Mouse (Mus musculus) gastrocnemius, adult 8-10 months (tissue): ENCODE measurements around the gene H6pd. TPM values are rescaled to one million over a fixed set of nuclear protein-coding genes. Genes with fewer than 3 reads are reported as not detected.

Experiments used
- DNase-seq, 2 experiments: peaks; one replicate each; pipeline ENCODE4 v3.0.0; 2022; ENCODE audit warnings: low spot score in 2 of 2
- total RNA-seq, 4 experiments: library from RNA; stranded (reverse); gene quantifications; 2 replicates each; pipeline ENCODE4 v1.2.4; 2022

The H6pd gene
- total RNA-seq, 4 experiments from 2014 or later, result 47.5 to 82.4 (median 65.4) TPM

DNA sequence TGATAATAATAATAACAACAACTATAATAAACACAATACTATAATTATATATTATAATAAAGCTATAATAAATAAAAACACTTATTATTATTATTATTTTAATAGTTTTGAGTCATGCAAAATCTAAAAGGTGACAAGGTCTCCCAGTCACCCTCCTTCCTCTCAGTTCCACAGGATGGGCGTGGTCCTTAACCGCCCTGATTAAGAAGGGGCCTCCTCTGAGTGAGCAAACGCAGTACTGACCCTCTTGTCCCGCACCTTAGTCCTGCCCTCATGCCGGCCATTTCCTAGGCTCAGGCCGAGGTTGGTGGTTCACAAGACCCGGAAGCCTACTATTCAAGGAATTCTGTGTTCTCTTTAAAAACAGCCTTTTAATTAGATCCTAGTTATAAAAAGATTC is 14.7 kb upstream of the H6pd start:
- DNase-seq, result no peak

DNA sequence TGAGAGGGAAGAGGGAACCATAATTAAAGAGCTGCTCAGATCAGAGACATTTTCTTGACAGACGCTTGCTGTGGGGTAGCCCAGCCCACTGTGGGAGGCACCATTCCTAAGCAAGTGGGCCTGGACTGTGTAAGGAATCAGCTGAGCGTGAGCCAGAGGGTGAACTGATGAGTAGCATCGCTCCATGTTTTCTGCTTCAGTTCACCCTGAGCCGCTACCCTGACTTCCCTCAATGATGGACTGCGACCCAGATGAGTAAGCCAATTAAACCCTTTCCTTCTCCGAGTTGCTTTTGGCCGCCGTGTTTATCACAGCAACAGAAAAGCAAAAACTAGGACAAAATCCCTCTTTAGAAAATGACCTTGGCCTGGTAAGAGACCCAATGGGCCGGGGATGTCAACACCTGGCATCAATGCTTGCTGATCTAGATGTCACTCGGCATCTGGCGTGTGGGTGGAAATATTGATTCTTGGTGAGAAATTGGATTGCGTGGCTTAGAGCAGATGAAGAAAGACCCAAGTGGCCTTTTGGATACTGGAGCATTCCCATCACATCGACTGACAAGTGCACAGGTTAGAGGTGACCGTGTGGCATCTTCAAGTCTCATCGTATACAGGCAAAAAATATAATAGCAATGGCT is 11.0 kb upstream of the H6pd start:
- DNase-seq, result no peak

DNA sequence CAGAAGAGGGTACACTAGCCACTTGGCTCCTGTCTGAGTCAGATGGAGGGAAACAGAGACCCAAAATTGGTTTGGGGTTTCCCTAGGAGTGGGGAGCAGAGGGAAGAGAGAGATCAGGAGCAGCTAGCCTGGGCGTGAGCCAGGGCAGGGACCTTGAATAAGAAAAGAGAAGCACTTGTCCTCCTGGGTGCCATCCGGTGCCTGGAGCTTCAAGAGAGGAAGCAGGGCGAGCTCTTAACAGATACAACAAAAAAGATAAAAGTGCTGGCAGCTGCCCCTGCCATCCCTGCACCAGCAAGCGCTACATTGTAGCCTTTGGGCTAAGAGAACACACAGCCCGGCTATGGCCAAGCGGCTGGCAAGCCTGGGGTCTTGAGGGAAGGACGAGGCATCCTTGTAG is 6.6 kb upstream of the H6pd start:
- DNase-seq, result no peak

DNA sequence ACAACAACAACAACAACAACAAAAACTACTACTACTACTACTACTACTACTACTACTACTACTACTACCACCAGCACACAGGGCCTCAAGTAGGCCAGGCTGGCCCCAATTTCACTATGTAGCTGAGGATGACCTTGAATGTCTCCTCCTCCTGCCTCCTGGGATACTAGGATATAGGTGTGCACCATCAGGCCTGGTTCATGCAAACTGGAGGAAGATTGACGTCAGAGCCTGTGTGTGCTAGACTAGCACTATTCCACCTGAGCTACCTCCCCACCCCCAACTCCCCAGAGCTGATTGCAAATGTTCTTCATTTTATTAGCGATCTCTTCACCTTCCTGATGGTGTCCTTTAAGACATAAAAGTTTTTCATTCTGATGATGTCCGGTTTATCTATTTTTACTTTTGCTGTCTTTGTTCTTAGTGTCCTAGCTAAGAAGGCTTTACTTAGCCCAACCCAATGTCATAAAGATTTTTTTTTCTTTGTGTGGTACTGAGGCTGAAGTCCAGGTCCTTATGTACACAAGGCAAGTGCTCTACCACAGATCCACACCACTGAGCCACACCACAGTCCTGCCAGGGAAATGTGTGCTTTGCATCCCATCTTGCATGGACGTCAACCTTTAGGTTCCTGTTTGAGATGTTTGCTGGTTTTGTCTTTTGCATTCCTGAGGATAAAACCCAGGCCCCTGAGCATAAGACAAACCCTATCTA is 5.7 kb upstream of the H6pd start:
- no peak for DNase-seq

DNA sequence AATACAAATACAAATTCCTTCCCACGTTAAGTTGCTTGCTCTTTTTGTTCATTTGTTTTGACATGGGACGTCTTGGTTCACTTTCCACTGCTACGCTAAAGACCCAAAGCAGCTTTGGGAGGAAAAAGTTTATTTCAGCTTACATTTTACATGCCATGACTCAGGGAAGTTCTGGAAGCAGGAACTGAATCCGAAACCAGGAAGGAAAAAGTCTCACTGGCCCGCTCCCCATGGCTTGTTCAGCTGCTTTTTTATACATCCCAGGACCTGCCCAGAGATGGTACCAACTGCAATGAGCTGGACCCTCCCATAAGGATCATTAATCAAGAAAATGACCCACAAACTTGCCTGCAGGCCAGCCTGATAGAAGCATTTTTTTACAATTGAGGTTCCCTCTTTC is 5.0 kb upstream of the H6pd start:
- DNase-seq, result no peak

DNA sequence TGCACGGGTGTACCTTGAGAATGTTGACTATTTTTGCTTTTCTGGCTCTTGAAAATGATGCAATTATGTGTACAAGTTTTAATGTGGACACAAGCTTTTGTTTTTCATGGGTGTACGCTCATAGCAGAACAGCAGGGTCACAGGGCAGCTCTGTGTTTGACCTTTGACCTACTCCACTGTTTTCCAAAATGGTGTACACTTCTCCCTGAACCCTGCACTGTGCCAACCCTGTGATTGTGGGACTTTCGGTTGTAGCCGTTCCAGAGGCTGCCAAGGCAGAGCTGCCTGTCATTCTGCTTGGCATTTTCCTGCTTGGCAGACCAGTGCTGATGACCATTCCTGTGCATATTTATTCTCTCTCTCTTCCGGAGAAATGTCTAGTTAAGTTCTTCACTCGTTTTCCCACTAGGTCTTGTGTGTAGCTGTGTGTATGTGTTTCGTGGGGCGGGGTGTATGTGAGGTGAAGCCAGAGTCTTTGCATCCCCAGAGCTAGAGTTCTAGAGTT is 4.4 kb upstream of the H6pd start:
- no peak for DNase-seq

DNA sequence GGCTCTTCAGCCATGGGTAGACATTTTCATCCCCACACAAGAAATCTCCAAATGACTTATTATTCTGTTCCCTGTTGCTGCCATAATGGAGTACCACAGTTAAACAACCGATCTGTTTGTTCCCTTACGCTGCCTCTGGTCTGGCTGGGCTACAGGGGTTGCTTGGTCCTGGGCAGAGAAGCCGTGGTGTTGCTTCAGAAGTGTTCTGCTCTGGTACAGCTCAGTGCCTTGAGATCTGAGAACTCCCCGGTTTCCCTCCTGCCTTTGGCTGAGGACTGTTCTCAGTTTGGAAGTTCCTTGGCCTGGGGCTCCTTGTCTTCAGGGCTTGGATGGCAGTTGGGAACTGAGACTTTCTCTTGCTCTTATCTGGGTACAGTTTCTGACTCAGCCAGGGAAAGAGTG is 3.5 kb upstream of the H6pd start:
- peak in 1 of 2 experiments; percentile 29 for DNase-seq

DNA sequence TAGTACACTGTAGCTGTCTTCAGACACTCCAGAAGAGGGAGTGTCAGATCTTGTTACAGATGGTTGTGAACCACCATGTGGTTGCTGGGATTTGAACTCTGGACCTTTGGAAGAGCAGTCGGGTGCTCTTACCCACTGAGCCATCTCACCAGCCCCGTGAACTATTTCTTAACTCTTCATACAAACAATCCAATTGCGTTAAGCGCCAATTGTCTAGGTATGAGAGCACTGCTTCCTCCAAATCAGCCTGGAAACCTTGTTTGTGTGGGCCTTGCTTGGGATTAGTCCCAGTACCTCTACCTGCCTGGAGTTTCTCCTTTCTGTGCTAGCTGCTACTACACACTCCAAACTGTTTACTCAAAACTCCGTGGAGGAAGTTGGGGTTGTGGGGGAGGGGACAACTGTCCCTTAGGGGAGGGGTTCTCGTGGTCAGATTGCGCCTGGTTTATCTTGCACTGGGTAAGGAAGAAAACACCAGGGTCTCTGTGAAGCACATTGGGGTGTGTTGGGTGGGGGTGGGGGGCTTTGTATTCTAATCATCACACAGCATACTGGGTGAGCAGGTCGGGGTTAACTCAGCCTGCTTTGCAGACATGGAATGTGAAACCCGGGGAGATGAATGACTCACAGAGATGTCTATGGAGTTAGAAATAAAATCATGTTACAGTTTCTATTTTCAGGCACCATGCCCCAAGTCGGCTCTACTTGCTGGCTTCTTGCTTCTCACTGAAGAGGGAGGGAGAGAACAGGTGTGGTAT is 2.9 kb upstream of the H6pd start:
- peak in 1 of 2 experiments; percentile 37 for DNase-seq

DNA sequence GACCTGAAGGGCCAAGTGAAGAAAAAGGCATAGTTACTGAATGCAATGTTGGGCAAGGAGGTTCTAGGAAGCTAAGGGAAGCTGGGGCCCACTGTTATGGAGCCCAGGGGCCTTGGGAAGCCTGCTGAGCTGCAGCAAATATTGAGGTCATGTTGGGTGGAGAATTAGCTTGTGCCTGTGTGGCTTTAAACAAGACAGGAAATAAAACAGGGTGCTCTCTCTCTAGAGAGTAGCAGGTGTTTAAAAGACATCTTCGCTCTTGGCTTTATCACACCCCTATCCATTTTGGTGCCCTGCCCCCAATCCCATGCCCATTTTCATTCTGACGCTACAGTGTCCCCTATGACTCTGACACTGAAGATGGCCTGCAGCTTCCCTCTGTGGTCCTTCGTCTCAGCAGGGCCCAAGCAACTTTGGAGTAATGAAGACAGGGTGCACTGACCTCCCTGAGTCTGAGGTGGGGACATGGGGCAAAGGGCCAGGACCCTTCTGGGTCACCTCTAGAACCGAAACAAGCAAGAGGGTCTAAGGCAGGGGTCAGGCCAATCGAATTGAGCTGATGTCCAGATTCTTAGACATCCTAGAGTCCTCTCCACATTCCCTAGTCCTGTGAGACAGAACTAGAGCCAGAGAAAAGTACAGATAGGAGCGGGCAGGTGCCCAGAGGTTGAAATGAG is 1.4 kb upstream of the H6pd start:
- DNase-seq, result no peak

DNA sequence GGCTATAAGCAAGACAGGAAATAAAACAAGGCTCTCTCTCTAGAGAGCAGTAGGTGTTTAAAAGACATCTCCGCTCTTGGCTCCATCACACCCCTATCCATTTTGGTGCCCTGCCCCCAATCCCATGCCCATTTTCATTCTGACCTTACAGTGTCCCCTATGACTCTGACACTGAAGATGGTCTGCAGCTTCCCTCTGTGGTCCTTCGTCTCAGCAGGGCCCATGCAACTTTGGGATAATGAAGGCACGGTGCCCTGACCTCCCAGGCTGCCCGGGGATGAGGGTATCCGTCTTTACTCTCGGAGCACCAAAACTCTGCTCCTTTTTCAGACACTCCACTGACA is 736 bp upstream of the H6pd start:
- DNase-seq, result no peak

DNA sequence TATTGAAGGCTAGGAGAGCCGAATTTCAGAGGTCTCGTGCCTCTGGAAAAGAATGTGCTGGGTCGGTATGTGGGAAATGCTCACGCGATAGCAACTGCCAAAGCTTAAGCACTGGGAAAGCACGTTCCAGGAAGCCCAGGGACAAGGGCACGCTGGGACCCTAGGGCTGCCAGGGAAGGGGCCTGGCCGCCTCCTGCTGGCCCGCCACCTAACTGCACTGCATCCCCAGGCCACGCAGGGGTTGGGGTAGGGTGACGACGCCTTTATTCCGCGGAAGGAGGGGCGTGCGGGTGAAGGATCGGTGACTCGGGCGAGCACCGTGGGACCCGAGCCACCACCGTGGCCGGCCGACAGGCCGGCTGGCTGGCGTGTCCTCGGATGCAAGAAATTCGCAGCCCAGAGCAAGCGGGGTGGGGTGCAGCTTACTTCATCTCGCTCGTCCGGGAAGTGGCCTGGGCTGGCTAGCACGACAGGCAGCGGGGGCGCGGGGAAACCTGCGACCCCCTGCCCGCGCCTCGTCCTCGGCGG is 434 bp downstream of the H6pd start:
- DNase-seq, result peak; percentile 84 to 88

DNA sequence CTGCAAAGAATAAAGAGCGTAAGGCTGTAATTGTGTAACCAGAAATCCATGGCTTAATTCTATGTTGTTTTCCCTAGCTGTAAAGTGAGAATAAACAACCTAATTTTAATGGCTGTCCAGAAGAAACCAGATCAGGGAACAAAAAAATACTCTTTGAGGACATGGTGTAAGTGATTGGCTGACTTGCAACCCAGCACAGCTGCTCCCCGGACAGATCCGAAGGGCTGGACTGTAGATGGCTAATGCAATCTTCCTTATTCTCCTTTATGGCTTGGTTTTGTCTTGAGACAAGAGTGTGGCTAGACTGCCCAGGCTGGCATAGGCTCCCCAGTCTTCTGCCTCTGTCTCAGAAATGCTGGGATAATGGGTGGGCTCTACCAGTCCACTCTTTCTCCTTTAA is 1.4 kb downstream of the H6pd start:
- no peak for DNase-seq

DNA sequence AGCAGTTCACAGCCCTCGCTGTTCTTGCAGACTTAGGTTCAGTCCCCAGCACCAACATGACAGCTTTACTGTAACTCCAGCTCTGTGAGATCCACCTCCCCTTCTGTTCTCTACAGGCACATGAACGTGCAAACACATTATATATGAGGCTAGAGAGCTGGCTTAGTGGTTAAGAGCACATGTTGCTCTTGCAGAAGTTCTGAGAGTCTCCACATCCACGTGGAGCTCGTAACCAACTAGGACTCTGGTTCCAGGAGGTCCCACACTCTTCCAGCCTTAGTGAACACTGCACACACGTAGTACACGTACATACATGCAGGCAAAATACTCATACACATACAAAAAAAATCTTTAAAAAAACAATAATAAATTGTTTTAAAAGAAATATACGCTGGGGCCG is 1.8 kb downstream of the H6pd start:
- no peak for DNase-seq

DNA sequence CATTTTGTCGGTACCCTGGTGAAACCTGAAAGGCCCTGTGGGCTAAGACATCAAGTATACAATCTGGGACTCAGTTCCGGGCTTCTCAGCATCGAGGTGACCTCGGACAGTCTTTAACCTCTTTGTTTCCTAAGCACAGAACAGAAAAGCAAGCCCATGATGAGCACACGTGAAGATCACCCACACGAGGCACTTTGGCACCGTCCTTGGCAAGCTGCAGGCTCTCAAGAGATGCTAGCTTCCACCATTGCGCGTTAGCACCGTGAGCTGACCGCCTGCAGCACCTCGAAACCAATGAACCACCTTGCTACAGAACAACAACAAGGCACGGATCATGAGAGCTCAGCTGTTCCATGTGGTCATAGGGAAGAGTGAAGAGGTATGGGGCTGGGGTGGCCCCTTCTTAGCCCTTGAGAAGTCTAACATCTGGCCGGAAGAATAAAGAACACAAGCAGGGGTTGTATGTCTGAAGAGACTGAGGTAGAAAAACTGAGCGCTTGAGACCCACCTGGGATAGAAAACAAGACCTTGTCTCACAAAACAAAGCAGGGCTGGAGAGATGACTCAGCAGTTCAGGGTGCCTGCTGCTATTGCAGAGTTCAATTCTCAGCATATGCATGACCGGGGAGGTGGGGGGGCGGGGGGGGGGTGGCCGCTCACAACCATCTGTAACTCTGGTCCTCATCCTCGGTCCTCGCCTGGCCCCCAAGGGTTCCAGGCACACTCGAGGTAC is 2.5 kb downstream of the H6pd start:
- no peak for DNase-seq

DNA sequence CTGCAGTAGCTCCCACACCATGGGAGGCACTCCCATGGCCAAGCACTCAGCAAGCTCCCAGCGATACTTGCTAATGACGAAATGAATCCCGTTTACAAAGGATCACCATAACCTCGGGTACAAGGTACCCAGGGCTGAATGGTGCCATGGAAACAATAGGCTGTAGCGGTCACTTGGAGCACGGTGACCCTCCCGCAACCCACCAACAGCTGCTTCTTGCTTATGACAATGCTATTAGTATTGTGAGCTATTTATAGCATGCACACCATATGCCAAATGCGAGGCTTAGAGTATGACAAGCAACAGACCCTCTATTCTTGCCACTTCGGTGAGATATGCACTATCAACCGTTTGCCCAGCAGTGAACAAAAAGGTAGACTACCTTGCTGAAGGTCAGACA is 3.6 kb downstream of the H6pd start:
- no peak for DNase-seq

DNA sequence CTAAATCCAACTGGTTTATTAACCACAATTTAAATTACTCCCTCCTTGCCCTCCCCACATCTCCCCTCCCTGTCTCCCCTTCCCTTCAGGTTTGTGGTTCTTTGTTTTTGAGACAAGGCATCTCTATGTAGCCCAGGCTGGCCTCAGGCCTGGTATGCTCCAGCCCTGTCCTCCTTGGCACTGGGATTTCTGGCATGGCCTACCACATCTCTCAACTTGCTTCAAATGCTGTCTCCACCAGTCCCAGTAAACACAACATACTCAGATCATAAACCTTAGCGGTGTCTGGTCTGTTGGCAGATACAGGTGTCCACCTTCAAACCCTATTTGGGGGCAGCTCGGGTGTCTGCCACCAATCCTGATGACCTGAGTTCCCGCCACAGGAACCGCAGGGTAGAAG is 5.2 kb downstream of the H6pd start:
- no peak for DNase-seq

DNA sequence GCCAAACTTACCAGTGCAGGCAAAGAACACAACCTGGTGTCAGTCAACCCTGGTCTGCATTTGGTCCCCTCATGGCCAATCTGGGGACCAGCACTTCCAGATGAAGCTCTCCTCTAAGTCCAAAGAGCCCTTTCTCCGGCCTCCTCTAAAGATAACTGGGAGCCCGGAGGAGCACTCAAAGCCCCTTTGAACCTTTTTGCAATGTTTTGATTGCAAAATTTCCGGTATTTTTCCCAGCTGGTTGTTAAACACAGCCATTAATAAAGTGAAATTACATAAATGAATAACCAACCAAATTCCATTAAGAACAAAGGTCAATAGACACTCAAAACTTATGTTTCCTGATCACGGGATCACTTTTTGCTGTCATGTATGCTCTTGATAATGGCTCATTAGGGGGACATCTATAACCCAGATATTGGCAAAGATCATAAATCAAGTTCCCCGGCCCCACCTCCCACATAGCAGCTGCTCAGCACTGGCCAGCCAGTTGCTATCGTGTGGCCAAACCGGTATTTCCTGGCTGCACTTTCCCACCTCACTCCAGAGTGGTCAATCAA is 5.7 kb downstream of the H6pd start:
- peak in 1 of 2 experiments; percentile 65 for DNase-seq

DNA sequence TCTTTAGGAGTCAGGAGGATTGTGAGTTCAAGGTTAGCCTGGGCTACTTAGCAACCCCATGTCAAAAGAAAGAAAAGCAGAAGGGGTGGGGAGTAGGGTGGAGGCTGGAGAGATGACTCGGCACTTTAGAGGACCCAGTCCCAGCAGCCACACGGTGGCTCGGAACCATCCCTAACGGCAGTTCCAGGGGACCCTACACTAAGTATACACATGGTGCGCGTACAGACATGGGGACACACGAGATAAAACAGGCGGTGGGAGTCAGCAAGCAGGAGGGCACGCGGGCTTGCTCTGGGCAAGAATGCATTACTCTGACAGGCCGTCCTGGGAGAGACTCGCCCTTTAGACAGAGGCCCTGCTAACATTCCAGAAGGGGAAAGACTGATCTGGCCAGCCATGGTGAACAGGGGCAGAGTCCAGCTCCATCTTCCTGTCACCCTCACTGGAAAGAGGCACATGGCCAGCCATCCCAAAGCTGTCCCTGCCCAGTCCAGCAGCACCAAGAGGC is 6.7 kb downstream of the H6pd start:
- no peak for DNase-seq

DNA sequence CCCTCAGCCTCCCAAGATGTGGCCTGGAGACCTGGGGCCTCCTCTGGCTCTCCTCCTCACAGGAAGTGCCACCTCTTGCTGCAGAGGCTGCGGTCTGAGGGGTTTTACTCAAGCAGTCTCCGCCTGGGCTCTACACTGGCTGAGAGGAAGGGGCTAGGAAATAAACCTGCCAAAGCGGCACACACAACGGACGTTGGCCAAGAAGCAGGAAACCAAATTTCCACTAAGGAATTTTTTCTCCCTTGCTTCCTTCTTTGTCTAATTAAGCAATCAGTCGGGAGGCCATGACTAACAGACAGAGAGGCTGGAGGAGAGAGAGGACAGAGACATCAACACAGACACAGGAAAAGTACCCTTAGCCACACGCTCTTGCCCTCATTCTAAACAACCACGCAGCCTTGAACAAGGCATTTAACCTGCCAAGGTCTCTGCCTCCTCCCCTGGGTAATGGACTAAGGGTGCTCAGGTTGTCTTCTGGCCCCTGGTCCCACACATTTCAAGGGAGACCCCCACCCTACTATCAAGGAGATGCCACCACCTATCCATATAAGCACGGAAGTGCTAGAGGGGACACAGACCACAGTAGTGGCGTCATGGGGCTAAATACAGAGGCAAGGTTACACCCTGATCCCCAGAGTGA is 7.5 kb downstream of the H6pd start:
- no peak for DNase-seq
